Mouse (Mus musculus) kidney, adult 2 months (tissue): ENCODE data around the gene Asic3. TPM values are rescaled to one million over a fixed set of nuclear protein-coding genes. Genes with fewer than 3 reads are reported as not detected.

ENCODE experiments used
- DNase-seq: peaks from one replicate; pipeline ENCODE4 v3.0.0; 2021
- H3K27ac ChIP-seq: fragments of 200-500 bp; 2 replicates; pipeline ENCODE4 v1.5.1; 2012; ENCODE audit warnings: low read depth, low read length, control low read depth, inconsistent platforms; ENCODE audit not compliant: insufficient read depth
- H3K27me3 ChIP-seq: fragments of 200-500 bp; replicated peaks from 2 replicates; pipeline ENCODE4 v1.6.1; 2012; ENCODE audit warnings: mild to moderate bottlenecking, moderate library complexity, low read length, inconsistent platforms; ENCODE audit not compliant: control insufficient read depth, insufficient read depth
- H3K36me3 ChIP-seq: fragments of 200-500 bp; 2 replicates; pipeline ENCODE4 v1.6.1; 2012; ENCODE audit warnings: mild to moderate bottlenecking, moderate library complexity, low read length, inconsistent platforms; ENCODE audit not compliant: control insufficient read depth, insufficient read depth
- H3K4me1 ChIP-seq: fragments of 200-500 bp; 2 replicates; pipeline ENCODE4 v1.6.1; 2011; ENCODE audit warnings: low read length; ENCODE audit not compliant: control insufficient read depth, insufficient read depth
- H3K4me3 ChIP-seq: fragments of 200-500 bp; 2 replicates; pipeline ENCODE4 v1.5.1; 2011; ENCODE audit warnings: mild to moderate bottlenecking, low read depth, low read length, control low read depth; ENCODE audit not compliant: insufficient read depth
- CTCF ChIP-seq: fragments of 200-500 bp; conservative IDR thresholded peaks from 2 replicates; pipeline ENCODE4 v1.5.1; 2011; ENCODE audit warnings: low read depth, mild to moderate bottlenecking, control low read depth, low read length, moderate library complexity, mixed read lengths; ENCODE audit not compliant: insufficient read depth, insufficient read length
- POLR2A ChIP-seq: fragments of 200-500 bp; IDR thresholded peaks from one replicate; pipeline ENCODE4 v1.6.1; 2011; ENCODE audit warnings: low read depth, low read length, control low read depth
- WGBS: fragments of 180-500 bp; shearing (Covaris S2); methylation state at CpG from one replicate; pipeline ENCODE4 v1.1.7; 2018; 5-methylcytosine and 5-hydroxymethylcytosine counted together
- polyA plus RNA-seq: library from polyadenylated mRNA; depleted of rRNA; stranded (reverse); fragments of >200 nt; gene quantifications from 2 replicates; pipeline ENCODE4 v1.2.3, GENCODE M21; 2012

Asic3 gene
- polyA plus RNA-seq, 1 experiment: 0.20 TPM

DNA sequence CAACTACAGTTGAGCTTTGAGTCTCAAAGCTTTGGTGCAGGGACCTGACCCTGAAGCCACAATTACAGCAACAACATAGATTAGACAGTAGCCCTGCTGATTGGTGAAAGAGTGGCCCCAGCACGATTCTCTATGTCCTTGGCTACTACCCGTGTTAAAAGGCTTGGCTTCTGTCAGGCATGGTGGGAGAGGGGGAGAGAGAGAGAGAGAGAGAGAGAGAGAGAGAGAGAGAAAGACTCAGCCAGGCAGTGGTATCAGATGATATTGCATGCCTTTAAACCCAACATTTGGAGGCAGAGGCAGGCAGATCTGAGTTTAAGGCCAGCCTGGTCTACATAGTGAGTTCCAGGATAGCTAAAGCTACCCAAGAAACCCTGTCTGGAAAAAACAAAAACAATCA, 31.2 kb upstream of the Asic3 start:
- H3K4me1 ChIP-seq: peaks cover 8% of the 10 kb centered on the region; the same call in 1 of the 2 replicates
- 65% methylated on average over 2 of the region's 2 CpGs for WGBS
- no peak overlapping the region for H3K27ac ChIP-seq
- H3K36me3 ChIP-seq: no peaks in the 10 kb centered on the region
- H3K4me3 ChIP-seq: no peak overlapping the region
- no peak for DNase-seq
- no peaks in the 10 kb centered on the region for H3K27me3 ChIP-seq
- TF ChIP-seq CTCF (no peak), POLR2A (no peak)

DNA sequence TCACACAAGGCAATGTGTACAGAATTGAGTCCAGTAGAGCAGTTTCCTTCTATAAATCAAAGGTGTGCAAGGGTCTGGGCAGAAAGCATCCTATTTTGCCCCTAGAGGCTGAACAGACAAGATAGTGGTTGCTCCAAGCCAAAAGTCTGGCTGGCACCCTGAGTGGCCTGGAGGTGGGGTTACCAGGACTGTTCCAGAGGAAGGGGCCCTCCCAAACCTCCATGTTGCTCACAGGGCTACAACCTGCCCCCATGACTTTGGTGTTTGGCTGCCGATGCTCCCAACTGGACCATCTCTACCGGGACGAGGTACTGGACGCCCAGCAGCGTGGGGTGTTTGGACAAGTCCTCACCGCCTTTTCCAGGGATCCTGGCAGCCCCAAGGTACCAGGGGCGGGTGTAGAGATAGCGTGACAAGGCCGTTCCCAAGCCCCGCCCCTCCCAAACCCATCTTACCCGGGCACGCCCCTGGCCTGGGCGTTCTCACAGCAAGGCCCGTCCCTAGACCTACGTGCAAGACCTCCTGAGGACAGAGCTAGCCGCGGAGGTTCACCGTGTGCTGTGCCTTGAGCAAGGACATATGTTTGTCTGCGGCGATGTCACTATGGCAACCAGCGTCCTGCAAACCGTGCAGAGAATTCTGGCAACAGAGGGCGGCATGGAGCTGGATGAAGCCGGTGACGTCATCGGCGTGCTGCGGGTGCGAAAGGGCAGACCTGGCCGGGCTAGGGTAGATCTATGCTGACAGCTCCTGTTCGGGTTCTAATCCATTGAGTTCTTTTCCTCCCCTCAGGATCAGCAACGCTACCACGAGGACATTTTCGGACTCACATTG, 29.9 kb upstream of the Asic3 start:
- 6% methylated on average over 34 of the region's 34 CpGs for WGBS
- peak; percentile 89 for DNase-seq
- no peaks in the 10 kb centered on the region for H3K27me3 ChIP-seq
- H3K4me3 ChIP-seq: peak overlapping the region; percentile 43
- H3K27ac ChIP-seq: no peak overlapping the region
- peaks cover 13% of the 10 kb centered on the region for H3K4me1 ChIP-seq
- TF ChIP-seq POLR2A: no peak
- peak; percentile 48; the same call in 1 of the 2 replicates for TF ChIP-seq CTCF
- H3K36me3 ChIP-seq: no peaks in the 10 kb centered on the region

DNA sequence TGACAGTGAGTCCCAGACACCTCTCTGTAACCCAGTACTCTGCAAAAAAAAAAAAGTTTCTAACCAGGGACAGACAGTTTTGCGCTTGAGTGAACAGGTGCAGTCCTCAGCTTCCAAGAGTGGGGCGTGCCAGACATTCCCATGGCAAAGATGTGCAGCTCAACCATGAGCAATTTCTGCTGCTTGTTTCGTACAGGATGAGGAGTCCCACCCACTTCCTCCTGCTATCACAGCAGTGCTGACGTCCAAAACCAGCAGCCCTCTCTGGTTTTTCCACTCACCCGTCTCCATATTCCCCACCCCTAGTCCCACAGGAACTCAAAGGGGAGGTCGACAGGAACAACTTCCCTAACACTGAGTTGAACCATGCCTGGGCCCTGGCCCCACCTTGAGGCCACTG, 28.8 kb upstream of the Asic3 start:
- WGBS: 34% methylated on average over 6 of the region's 6 CpGs
- Histone ChIP-seq H3K27me3 (no peaks in the 10 kb centered on the region), H3K4me3 (no peak overlapping the region), H3K4me1 (peaks cover 13% of the 10 kb centered on the region), H3K27ac (no peak overlapping the region), H3K36me3 (no peaks in the 10 kb centered on the region)
- peak; percentile 79 for DNase-seq
- no peak for TF ChIP-seq CTCF
- TF ChIP-seq POLR2A: no peak

DNA sequence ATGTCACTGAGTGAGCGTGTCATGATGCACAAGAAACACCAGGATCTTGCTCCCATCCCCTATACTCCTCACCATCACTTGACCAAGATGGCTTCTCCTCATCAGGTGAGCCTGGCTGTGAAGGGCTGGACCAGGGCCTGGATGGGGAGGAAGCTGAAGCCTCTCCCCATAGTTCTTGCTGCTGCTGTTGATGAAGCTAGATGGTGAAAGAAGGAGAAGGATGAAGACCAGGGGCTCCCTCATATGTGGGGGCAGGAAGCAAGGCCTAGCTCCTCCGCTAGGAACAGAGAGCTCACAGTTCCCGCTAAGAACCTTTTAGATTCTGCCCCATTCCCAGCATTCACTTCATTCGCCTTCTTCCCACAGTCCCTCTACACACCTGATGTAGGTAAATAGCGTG, 27.8 kb upstream of the Asic3 start:
- TF ChIP-seq POLR2A (no peak), CTCF (no peak)
- WGBS: 94% methylated on average over 5 of the region's 5 CpGs
- no peak overlapping the region for H3K4me3 ChIP-seq

DNA sequence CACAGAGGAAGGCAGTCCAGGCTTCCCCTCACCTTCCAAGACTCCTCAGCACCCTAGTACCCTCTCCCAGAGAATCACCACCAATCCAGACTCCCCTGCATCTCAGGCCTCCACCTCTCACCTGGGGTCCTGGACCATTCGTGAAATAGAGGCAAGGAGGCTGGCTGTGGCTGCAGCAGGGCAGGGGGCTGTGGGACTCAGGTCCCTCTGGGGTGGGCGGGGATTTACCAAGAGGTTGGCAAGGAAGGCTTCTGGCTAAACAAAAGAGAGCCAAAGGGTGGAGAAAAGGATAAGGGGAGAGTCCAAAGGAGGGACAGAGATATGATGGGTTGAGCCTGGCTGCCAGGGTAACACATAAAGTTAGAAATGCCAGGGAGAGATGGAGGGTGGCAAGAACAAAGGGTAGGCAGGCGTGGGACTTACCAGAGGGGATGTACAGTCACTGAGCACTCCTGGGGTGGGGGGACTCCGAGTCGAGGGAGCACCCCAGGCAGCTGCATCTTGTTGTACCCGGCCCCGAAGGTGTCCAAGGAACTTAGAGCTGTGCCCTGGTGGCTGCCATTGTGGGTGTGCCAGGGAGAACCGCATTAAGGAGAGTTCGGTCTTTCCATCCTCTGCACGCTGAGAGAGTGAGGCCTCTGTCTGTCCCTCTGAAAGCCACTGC, 27.2 kb upstream of the Asic3 start:
- 86% methylated on average over 10 of the region's 10 CpGs for WGBS
- TF ChIP-seq POLR2A (no peak), CTCF (no peak)
- H3K4me1 ChIP-seq: peaks cover 13% of the 10 kb centered on the region

More for the DNA sequence above, 27.8 kb upstream of the Asic3 start:
- Histone ChIP-seq H3K4me1 (peaks cover 13% of the 10 kb centered on the region), H3K36me3 (no peaks in the 10 kb centered on the region), H3K27me3 (no peaks in the 10 kb centered on the region), H3K27ac (no peak overlapping the region)
- no peak for DNase-seq

DNA sequence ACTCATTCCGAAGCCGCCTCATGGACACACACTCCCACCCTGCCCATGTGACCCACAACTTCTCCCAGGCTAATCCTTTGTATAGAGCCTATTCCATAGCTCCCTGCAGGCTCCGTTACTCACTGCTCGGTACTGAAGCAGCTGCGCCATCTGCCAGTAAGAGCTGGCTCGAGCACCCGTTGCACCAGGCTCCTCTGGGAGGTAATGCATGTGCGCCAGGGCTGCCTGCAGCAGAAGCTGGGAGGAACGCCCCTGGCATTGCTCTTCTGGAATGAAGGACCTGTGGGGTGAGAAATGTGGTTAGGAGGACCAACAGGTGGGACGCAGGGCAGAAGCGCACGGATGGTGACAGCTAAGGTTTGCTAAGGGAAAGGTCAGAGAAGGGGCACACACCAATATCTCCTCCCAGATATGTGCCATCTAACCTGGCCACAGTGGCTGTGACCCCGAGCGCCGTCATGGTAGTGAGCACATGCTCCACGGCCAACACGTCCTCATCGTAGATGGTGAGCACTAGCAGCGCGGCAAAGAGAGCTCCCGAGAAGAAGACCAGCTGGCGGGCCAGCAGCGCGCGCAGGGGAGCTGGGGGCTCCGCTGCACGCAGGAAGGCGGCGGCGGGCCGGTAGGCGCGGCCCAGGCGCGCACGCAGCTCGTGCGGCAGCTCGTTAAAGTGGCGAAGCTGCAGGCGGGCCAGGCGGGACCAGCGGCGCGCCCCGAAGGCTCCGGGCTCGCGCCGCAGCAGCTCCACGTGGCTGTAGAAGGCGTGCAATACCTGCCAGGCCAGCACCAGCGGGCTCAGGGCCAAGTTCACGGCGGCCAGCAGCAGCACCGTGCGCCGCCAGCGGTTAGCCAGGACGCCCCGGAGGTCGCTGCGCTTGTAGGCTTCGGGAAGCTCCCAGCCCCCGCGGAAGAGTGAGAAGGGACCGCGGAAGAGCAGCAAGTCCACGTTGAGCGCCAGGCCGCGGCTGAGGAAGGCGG, 25.6 kb upstream of the Asic3 start:
- 2% methylated on average over 73 of the region's 73 CpGs for WGBS
- no peak for TF ChIP-seq POLR2A
- TF ChIP-seq CTCF: 0 out of 2 replicates have a peak, but pooled peaks have one; percentile 12
- Histone ChIP-seq H3K27ac (no peak overlapping the region), H3K4me1 (peaks cover 13% of the 10 kb centered on the region), H3K36me3 (no peaks in the 10 kb centered on the region), H3K27me3 (no peaks in the 10 kb centered on the region), H3K4me3 (peak overlapping the region; percentile 9)
- peak; percentile 87 for DNase-seq

More for the DNA sequence above, 27.2 kb upstream of the Asic3 start:
- H3K27me3 ChIP-seq: no peaks in the 10 kb centered on the region
- H3K36me3 ChIP-seq: no peaks in the 10 kb centered on the region
- H3K4me3 ChIP-seq: no peak overlapping the region
- no peak overlapping the region for H3K27ac ChIP-seq
- no peak for DNase-seq
